Mouse (Mus musculus): ENCODE results near the gene Gm15319.
A peak's percentile ranks its signal among the peaks of the same experiment; 100 is the strongest.
"Not testable (repeated sequence)": the region's sequence is repeated elsewhere in the genome, so short reads cannot be mapped to it uniquely, and the experiment has no call there.

Gene Gm15319

DNA sequence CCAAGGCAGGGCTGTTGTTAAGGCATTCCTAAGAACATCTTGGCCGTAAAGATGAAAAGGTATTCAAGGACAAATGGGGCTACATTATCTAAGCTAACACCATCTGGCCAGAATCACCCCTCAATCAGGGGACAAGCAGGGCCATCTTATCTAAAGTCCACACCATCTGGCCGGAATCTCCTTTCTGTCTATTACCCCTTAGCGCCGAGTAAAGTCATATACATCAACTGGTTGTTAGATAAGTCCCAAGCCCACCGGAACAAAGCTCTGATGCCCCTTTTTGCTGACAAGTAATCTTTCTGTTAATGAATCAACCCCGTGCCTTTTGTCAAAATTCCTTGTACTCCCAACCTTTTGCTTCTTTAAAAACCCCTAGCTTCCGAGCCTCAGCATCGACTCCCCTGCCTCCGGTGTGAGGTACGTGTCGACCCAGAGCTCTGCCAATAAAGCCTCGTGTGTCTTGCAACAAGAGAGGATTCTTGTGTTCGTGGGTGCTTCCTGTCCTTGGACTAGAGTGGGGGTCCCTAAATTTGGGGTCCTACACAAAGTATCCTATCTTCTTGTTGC, 65.0 kb downstream of the Gm15319 start:
- peak; percentile 63 for DNase-seq (ENCODE audit: low spot score)

DNA sequence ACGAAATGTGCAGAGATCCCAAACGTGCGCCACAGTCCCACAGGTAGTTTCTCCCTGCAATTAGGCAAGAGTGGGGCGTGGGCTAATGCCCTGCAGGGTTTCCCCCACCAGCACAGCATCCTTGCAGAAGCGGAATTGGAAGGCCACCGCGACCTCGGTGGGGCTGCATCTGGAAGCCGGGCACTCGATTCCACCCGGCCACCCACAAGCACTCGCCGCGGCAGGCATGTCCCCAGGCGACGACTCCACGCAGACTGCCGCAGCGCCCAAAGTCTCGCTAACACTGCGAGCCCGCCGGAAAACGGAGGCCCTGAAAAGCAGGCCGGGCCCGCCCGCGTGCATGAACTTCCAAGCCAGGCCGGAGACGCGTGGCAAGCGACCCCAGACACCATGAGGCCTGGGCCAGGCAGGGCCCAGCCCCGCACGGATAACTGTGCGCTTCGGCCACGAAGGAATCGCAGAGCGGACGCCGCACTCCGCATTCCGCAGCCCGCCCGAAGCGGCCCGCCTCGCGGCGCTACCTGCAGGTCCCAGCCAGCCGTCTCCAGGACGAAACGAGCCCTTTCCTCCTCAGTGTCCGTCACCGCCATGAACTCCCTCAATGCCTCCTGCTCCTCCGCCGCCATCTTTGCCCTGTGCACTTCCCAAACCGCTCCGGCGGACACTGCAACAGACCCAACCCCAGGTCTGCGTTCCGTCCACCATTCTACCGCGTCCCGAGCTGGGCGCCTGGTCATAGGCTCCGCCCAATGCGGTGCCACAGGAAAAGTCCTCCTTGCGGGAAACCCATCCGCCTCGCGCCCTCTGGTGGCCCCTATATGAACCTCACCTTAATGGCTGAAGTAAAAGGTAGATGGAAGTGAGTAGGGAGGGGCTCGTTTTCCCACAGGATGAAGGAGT, 66.0 kb downstream of the Gm15319 start:
- peak; percentile 84 for DNase-seq (ENCODE audit: low spot score)

DNA sequence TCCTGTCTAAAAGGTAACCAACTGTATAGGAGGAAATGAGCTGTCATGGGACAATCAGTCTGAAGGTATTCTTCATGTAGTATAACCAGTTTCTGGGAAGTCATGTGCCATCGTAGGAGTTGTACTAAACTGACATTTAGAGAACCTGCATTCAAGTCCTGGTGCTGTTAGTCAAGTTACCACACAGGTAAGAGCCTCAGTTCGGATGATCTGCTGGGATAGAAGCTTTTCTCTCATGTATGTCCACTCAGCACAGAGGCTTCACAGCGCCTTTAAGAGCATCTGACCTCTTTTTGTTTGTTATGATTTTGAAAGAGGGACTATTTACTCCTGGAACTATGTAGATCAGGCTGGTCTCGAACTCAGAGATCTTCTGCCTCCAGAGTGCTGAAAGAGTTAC, 67.1 kb downstream of the Gm15319 start:
- DNase-seq (ENCODE audit: low spot score) = not testable (repeated sequence)

DNA sequence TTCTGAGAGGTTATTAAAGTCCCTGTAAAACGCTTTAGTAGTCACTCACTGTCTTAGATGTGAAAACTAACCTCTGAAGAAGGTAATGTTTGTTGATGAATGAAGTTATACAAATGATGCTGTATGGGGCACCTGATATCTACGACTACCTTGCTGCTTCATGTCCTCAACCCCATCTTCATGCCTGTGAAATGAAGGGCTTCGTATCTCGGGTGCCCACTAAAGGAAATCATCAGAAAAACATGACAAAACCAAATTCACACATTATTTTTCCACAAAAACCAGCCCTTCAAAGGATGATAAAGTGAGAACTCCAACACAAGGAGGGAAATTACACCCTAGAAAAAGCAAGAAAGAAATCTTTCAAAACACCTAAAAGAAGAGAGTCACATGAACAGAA, 68.2 kb downstream of the Gm15319 start:
- peak; percentile 31 for DNase-seq (ENCODE audit: low spot score)

DNA sequence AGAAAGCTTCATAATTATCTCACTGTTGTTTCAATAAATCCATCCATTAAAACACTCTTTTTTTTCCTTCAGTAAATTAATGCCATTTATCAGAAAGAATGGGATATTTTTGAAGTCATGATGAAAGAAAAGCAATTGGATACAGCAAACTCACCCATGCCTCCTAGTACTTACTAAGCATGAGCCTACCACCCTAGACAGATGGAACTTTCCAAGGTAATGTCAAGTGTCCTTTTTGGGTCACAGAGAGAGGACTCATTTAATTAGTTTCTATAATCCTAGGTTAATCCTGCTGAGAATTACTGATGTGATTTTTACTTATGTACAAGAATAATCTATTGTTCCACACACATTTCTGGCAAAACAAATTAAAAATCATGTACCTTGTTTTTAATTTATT, 69.0 kb downstream of the Gm15319 start:
- DNase-seq (ENCODE audit: low spot score) = not testable (repeated sequence)

DNA sequence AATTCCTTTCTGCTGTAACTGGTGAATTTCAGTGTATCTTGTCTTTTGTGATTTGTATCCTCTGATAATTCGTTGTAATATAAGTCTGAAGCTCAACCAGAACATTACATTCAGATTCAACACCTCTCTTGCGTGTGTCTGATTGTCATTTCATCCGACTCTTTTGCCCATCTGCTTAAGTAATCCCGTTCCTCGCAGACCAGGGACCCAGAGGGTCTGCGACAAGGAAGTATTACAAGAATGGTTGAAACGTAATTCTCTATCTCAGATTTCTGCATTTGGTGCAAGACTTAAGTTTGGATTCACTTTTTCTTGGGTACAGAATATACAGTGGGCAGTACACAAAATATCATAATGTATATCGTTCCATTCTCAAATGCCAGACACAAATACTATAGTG, 73.0 kb downstream of the Gm15319 start:
- not testable (repeated sequence) for DNase-seq (ENCODE audit: low spot score)

DNA sequence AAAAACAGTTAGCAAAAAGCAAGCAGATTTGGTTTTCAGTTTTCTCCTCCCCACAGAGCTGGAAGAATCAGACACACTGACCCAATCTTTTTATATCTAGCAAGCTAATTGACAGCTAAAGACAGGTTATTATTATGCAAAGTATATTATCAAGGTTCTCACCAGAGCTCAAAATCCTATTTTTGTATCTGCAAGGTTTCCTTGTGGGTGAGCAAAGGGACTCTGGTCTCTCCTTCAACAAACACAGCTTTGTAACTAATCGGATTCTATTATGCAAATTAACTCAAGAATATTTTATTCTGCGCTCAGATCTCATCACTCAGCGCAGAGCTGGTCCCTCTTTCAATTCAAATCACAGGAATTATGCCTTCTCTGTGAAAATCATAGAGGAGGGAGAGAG, 74.1 kb downstream of the Gm15319 start:
- peak; percentile 34 for DNase-seq (ENCODE audit: low spot score)

DNA sequence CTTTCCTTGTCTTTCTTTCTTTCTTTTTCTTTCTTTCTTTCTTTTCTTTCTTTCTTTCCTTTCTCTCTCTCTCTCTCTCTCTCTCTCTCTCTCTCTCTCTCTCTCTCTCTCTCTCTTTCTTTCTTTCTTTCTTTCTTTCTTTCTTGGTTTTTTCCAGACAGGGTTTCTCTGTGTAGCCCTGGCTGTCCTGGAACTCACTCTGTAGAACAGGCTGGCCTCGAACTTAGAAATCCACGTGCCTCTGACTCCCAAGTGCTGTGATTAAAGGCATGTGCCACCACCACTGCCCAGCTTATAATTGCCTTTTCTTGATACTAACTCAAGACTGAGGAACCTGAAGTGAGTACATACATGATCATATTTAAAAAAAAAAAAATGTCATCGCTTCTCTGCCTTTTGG, 75.3 kb downstream of the Gm15319 start:
- DNase-seq (ENCODE audit: low spot score) = not testable (repeated sequence)

All from layer of hippocampus, adult 11-12 months (tissue).